Mouse (Mus musculus) liver, postnatal 0 days (tissue): ENCODE measurements around the gene Hexb. TPM values are rescaled to one million over a fixed set of nuclear protein-coding genes. Genes with fewer than 3 reads are reported as not detected.

ENCODE experiments used
- ATAC-seq: fragments of 200-750 bp; cut with Nextera tagmentation; 2 replicates; pipeline ENCODE4 v1.8.0; 2017; ENCODE audit warnings: mild to moderate bottlenecking, moderate library complexity
- DNase-seq: peaks from one replicate; pipeline ENCODE4 v3.0.0-alpha.2; 2016
- H3K27ac ChIP-seq: fragments of 300-500 bp; sonication (generic); 2 replicates; pipeline ENCODE4 v1.5.1; 2014; ENCODE audit warnings: antibody characterized with exemption, moderate library complexity, mild to moderate bottlenecking, low read depth
- H3K27me3 ChIP-seq: fragments of 300-500 bp; sonication (generic); 2 replicates; pipeline ENCODE4 v1.6.1; 2014; ENCODE audit warnings: low read length, control low read depth, mixed read lengths; ENCODE audit not compliant: insufficient read depth
- H3K36me3 ChIP-seq: fragments of 300-500 bp; sonication (generic); replicated peaks from 2 replicates; pipeline ENCODE4 v1.6.1; 2014; ENCODE audit warnings: mild to moderate bottlenecking, control low read depth, low read length, moderate library complexity, mixed read lengths; ENCODE audit not compliant: insufficient read depth
- H3K4me1 ChIP-seq: fragments of 300-500 bp; sonication (generic); 2 replicates; pipeline ENCODE4 v1.6.1; 2014; ENCODE audit warnings: antibody characterized with exemption, mild to moderate bottlenecking, control low read depth; ENCODE audit not compliant: insufficient read depth
- H3K4me2 ChIP-seq: fragments of 300-500 bp; sonication (generic); 2 replicates; pipeline ENCODE4 v1.6.1; 2014; ENCODE audit warnings: low read depth, mild to moderate bottlenecking, low read length, moderate library complexity, mixed read lengths
- H3K4me3 ChIP-seq: fragments of 300-500 bp; sonication (generic); 2 replicates; pipeline ENCODE4 v1.5.1; 2014; ENCODE audit warnings: low read depth, low read length
- H3K9ac ChIP-seq: fragments of 300-500 bp; sonication (generic); replicated peaks from 2 replicates; pipeline ENCODE4 v1.6.1; 2014; ENCODE audit warnings: mild to moderate bottlenecking, moderate library complexity
- H3K9me3 ChIP-seq: fragments of 300-500 bp; sonication (generic); 2 replicates; pipeline ENCODE4 v1.6.1; 2016; ENCODE audit warnings: mild to moderate bottlenecking, control low read depth, low read length, mixed read lengths
- CTCF ChIP-seq: sonication (generic); IDR thresholded peaks from 2 replicates; pipeline ENCODE4 v1.5.1; 2016; ENCODE audit warnings: antibody characterized with exemption, low read depth
- EP300 ChIP-seq: IDR thresholded peaks from 2 replicates; pipeline ENCODE4 v1.6.1; 2016; ENCODE audit warnings: antibody characterized with exemption, low read depth, mild to moderate bottlenecking
- WGBS: fragments of 180-500 bp; shearing (Covaris S2); extraction: QIAGEN DNeasy Blood & Tissue Kit; methylation state at CpG from one replicate; pipeline ENCODE4 v1.1.7; 2014; ENCODE audit not compliant: insufficient replicate concordance; 5-methylcytosine and 5-hydroxymethylcytosine counted together
- polyA plus RNA-seq: library from polyadenylated mRNA; unstranded; fragments of >200 nt; fragmentation: Nextera tagmentation; extraction: Ambion mirVana; gene quantifications from 2 replicates; pipeline ENCODE4 v1.2.1, GENCODE M21; 2015

Hexb gene
- 21.2 and 22.0 TPM in 2 replicates for polyA plus RNA-seq

DNA sequence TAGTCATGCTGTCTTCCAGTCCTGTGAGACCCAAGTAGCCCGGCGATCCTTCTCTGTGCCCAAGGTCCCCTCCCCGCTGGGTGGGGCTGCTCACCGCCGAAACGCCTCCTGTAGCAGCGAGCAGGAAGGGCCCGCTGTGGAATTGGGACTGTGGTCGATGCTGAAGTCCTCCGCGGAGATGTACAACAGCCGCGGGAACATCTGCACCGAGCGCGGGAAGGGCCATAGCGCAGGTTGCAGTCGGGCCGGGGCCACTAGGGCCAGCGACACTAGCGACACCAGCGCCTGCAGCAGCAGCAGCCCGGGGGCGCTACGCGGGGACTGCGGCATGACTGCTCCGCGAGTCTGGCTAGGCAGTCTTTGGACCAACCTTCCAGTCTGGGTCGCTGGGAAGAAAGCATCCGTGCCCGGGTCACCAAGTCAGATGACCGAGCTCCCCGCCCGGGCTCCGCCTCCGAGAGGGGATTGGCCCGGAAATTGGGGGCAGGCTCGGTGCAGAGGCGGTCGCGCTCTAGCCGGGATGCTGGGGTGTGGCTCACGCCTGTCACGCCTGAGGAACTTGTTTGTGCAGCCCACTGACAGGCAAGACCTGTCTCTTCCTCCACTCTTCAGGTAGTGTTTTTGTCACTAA is at the start of gene Hexb:
Hexb (minus strand) TSS at position 426 of the 631 bp plus-strand sequence.
- Histone ChIP-seq H3K4me1 (peaks cover 8% of the 10 kb centered on the region; the same call in 1 of the 2 replicates), H3K27me3 (no peaks in the 10 kb centered on the region), H3K9me3 (no peaks in the 10 kb centered on the region), H3K4me3 (peak within 1 kb of the TSS; percentile 68), H3K36me3 (peaks cover 2% of the 10 kb centered on the region; the same call in 1 of the 2 replicates), H3K9ac (peak within 1 kb of the TSS; percentile 66), H3K27ac (peak within 1 kb of the TSS; percentile 72), H3K4me2 (peak within 1 kb of the TSS; percentile 84)
- ATAC-seq (peak; percentile 97), DNase-seq (peak; percentile 91)
- TF ChIP-seq CTCF: no peak; the same call in none of the 2 replicates
- 0 out of 2 replicates have a peak, but pooled peaks have one; percentile 19 for TF ChIP-seq EP300
- under 1% methylated on average over 45 of the region's 45 CpGs for whole genome bisulfite sequencing

DNA sequence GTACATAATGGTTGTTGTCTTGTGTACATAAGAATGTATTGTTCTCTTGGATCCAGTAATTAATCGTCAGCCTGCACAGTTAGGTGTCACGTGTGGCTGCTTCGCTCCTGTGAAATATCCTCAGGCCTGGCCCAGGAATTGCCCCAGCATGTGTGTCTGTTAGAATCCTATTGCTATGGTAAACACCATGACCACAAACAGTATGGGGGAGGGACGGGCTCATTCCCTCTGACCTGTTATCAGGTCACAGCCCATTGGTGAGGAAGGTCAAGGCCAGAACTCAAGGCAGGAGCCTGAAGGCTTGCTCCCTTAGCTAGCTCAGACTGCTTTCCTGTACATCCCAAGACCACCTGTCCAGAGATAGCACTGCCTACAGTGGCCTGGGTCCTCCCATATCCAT is 49.6 kb upstream of the Hexb start:
- no peak for TF ChIP-seq EP300
- TF ChIP-seq CTCF: no peak

DNA sequence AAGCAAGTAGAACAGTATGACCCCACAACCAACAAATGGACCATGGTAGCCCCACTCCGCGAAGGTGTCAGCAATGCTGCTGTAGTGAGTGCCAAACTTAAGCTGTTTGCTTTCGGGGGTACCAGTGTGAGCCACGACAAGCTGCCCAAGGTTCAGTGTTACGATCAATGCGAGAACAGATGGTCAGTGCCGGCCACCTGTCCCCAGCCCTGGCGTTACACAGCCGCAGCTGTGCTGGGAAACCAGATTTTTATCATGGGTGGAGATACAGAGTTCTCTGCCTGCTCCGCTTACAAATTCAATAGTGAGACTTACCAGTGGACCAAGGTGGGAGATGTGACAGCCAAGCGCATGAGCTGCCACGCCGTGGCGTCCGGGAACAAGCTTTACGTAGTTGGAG is 48.1 kb upstream of the Hexb start:
- no peak overlapping the region for H3K4me3 ChIP-seq
- H3K4me2 ChIP-seq: no peak overlapping the region
- DNase-seq (no peak), ATAC-seq (no peak)
- no peaks in the 10 kb centered on the region for H3K27me3 ChIP-seq
- no peak overlapping the region for H3K9ac ChIP-seq
- H3K4me1 ChIP-seq: peaks cover 19% of the 10 kb centered on the region; the same call in 1 of the 2 replicates
- no peak overlapping the region for H3K27ac ChIP-seq
- H3K9me3 ChIP-seq: no peaks in the 10 kb centered on the region
- H3K36me3 ChIP-seq: peaks cover 30% of the 10 kb centered on the region
- 90% methylated on average over 16 of the region's 16 CpGs for WGBS
- TF ChIP-seq CTCF (no peak), EP300 (no peak)

More for the DNA sequence above, 49.6 kb upstream of the Hexb start:
- Histone ChIP-seq H3K4me2 (no peak overlapping the region), H3K4me1 (peaks cover 21% of the 10 kb centered on the region), H3K4me3 (no peak overlapping the region), H3K27ac (no peak overlapping the region), H3K36me3 (peaks cover 30% of the 10 kb centered on the region), H3K27me3 (no peaks in the 10 kb centered on the region), H3K9me3 (no peaks in the 10 kb centered on the region), H3K9ac (no peak overlapping the region)
- DNase-seq: no peak
- 65% methylated on average over 4 of the region's 4 CpGs for WGBS
- ATAC-seq: no peak

DNA sequence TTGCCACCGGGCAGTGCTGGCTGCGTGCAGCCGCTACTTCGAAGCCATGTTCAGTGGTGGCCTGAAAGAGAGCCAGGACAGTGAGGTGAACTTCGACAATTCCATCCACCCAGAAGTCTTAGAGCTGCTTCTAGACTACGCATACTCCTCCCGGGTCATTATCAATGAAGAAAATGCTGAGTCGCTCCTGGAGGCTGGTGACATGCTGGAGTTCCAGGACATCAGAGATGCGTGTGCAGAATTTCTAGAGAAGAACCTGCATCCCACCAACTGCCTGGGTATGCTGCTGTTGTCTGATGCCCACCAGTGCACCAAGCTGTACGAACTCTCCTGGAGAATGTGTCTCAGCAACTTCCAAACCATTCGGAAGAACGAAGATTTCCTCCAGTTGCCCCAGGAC is 47.0 kb upstream of the Hexb start:
- Histone ChIP-seq H3K4me3 (no peak overlapping the region), H3K27ac (no peak overlapping the region), H3K27me3 (no peaks in the 10 kb centered on the region), H3K4me1 (peaks cover 22% of the 10 kb centered on the region), H3K9ac (no peak overlapping the region), H3K9me3 (no peaks in the 10 kb centered on the region), H3K4me2 (no peak overlapping the region), H3K36me3 (peaks cover 22% of the 10 kb centered on the region; the same call in 1 of the 2 replicates)
- 81% methylated on average over 12 of the region's 12 CpGs for WGBS
- no peak for TF ChIP-seq CTCF
- no peak for TF ChIP-seq EP300
- DNase-seq (peak; percentile 8), ATAC-seq (no peak)

DNA sequence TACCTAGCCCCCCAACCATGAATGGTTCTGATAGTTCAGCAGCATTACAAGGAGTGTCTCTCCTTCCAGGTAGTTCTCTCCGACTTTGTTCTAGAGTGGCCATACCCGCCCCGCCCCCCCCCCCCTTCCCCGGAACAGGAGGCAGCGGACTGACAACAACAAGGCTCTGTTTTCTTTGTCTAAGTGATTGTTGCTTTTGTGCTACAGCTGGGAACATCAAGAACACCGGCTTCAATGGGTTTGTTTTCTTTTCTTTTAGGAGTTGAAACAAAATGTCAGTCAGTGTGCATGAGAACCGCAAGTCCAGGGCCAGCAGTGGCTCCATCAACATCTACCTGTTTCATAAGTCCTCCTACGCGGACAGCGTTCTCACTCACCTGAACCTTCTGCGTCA is 46.6 kb upstream of the Hexb start:
- Histone ChIP-seq H3K36me3 (peaks cover 22% of the 10 kb centered on the region; the same call in 1 of the 2 replicates), H3K27ac (no peak overlapping the region), H3K9ac (no peak overlapping the region), H3K4me3 (no peak overlapping the region), H3K4me1 (peaks cover 21% of the 10 kb centered on the region), H3K27me3 (no peaks in the 10 kb centered on the region), H3K4me2 (no peak overlapping the region), H3K9me3 (no peaks in the 10 kb centered on the region)
- 76% methylated on average over 11 of the region's 11 CpGs for WGBS
- no peak for TF ChIP-seq CTCF
- no peak for TF ChIP-seq EP300
- no peak for ATAC-seq
- DNase-seq: no peak

DNA sequence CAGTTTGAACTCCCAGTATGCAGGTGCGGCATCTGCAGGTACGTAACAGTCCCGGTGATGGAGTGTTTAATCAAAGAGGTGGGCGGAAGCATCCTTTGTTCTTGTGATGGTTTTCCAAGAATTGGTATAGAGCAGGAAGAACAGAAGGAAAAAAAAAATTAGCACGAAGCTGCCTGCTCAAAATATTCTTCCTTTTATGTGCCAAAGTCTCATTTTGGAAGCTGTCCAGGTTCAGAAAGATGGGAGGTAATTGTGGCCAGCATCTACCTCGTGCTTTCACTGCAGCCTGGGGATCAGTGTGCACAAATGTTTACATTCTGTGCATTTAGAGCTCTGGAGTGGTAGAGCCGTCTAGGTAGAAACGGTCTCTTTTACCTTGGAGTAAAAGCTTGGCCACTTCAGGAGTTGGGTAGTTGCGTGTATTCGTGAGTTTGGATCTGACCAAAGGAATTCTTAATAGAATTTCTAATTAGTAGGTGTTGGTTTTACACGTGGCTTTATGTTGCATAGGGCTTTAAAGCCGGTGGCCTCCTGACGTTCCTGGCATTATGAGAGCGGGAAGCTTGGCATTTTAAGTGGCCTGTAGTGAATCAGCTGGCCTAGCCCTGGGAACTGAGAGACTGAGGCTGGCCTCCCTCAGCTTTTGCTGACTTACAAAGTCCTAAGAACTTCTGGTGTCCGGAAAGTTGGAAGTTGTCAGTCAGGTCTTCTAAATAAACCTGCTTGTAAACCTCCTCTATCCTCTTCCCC is 46.0 kb upstream of the Hexb start:
- H3K9ac ChIP-seq: no peak overlapping the region
- DNase-seq (no peak), ATAC-seq (no peak)
- peak overlapping the region; percentile 87; the same call in 1 of the 2 replicates for H3K4me3 ChIP-seq
- peaks cover 27% of the 10 kb centered on the region for H3K4me1 ChIP-seq
- 60% methylated on average over 15 of the region's 15 CpGs for WGBS
- H3K36me3 ChIP-seq: peaks cover 22% of the 10 kb centered on the region; the same call in 1 of the 2 replicates
- H3K27me3 ChIP-seq: no peaks in the 10 kb centered on the region
- no peak overlapping the region for H3K27ac ChIP-seq
- no peak for TF ChIP-seq EP300
- no peak for TF ChIP-seq CTCF
- no peaks in the 10 kb centered on the region for H3K9me3 ChIP-seq
- H3K4me2 ChIP-seq: peak overlapping the region; percentile 83
